Mouse (Mus musculus) limb, embryonic 11.5 days (tissue): ENCODE data around the gene Gamt. TPM values are rescaled to one million over a fixed set of nuclear protein-coding genes. Genes with fewer than 3 reads are reported as not detected.

Source experiments
- ATAC-seq: fragments of 200-750 bp; cut with Nextera tagmentation; 2 replicates; pipeline ENCODE4 v1.8.0; 2017; ENCODE audit warnings: low read depth; ENCODE audit not compliant: insufficient number of reproducible peaks, low FRiP score, low TSS enrichment
- DNase-seq: peaks from one replicate; pipeline ENCODE4 v3.0.0-alpha.2; 2015; ENCODE audit warnings: low spot score
- H3K27ac ChIP-seq: fragments of 300-500 bp; sonication (generic); replicated peaks from 2 replicates; pipeline ENCODE4 v1.5.1; 2014; ENCODE audit warnings: low read depth, mild to moderate bottlenecking, low read length
- H3K27me3 ChIP-seq: fragments of 300-500 bp; sonication (generic); 2 replicates; pipeline ENCODE4 v1.6.1; 2014; ENCODE audit warnings: mild to moderate bottlenecking, low read length, mixed read lengths; ENCODE audit not compliant: control insufficient read depth, insufficient read depth
- H3K36me3 ChIP-seq: fragments of 300-500 bp; sonication (generic); 2 replicates; pipeline ENCODE4 v1.6.1; 2014; ENCODE audit warnings: mild to moderate bottlenecking, low read length, moderate library complexity, mixed read lengths; ENCODE audit not compliant: control insufficient read depth, insufficient read depth
- H3K4me1 ChIP-seq: fragments of 300-500 bp; sonication (generic); 2 replicates; pipeline ENCODE4 v1.6.1; 2014; ENCODE audit warnings: low read length, mixed read lengths; ENCODE audit not compliant: control insufficient read depth, insufficient read depth
- H3K4me2 ChIP-seq: fragments of 300-500 bp; sonication (generic); 2 replicates; pipeline ENCODE4 v1.6.1; 2014; ENCODE audit warnings: low read depth, mild to moderate bottlenecking, moderate library complexity; ENCODE audit not compliant: severe bottlenecking
- H3K4me3 ChIP-seq: fragments of 300-500 bp; sonication (generic); 2 replicates; pipeline ENCODE4 v1.5.1; 2014; ENCODE audit warnings: low read depth, low read length
- H3K9ac ChIP-seq: fragments of 300-500 bp; sonication (generic); 2 replicates; pipeline ENCODE4 v1.6.1; 2014; ENCODE audit warnings: mild to moderate bottlenecking, low read length
- H3K9me3 ChIP-seq: fragments of 300-500 bp; sonication (generic); 2 replicates; pipeline ENCODE4 v1.6.1; 2016; ENCODE audit warnings: low read length; ENCODE audit not compliant: control insufficient read depth
- WGBS: fragments of 180-500 bp; shearing (Covaris S2); extraction: QIAGEN DNeasy Blood & Tissue Kit; methylation state at CpG from one replicate; pipeline ENCODE4 v1.1.7; 2014; 5-methylcytosine and 5-hydroxymethylcytosine counted together
- polyA plus RNA-seq: library from polyadenylated mRNA; unstranded; fragments of >200 nt; fragmentation: Nextera tagmentation; extraction: Ambion mirVana; gene quantifications from 2 replicates; pipeline ENCODE4 v1.2.1, GENCODE M21; 2014

Gamt gene
- polyA plus RNA-seq: 18.9 and 20.1 TPM in 2 replicates

GRCm38 (mm10) chr10:80260642-80261584, at the start of gene Gamt, which contains the start of gene Dazap1:
Gene Gamt (minus strand): TSS chr10:80261012.
Gene Dazap1 (plus strand): TSS chr10:80261486.
- DNase-seq: peak; percentile 98
- WGBS: under 1% methylated on average over 49 of the region's 49 CpGs

DNA sequence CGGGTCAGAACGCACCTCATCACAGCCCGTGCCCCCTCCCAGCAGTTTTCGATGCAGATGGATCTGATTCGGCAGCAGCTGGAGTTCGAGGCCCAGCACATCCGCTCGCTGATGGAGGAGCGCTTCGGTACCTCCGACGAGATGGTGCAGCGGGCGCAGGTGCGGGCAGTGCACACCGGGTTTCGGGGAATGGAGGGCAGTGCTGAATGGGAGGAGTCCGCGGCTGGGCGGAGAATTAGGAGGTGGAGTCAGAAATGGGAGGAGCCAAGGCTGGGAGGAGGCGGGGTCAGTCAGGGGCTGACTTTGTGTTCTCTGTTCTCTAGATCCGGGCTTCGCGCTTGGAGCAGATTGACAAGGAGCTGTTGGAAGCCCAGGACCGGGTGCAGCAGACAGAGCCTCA, 44.0 kb upstream of the Gamt start:
- no peak overlapping the region for H3K27ac ChIP-seq
- no peaks in the 10 kb centered on the region for H3K36me3 ChIP-seq
- no peak for DNase-seq
- 0 out of 2 replicates have a peak, but pooled peaks cover 3% of the 10 kb centered on the region for H3K4me1 ChIP-seq
- no peak overlapping the region for H3K9ac ChIP-seq
- 9% methylated on average over 25 of the region's 25 CpGs for WGBS
- no peak overlapping the region for H3K4me2 ChIP-seq
- H3K9me3 ChIP-seq: no peaks in the 10 kb centered on the region
- ATAC-seq: no peak
- H3K4me3 ChIP-seq: no peak overlapping the region
- peaks cover 63% of the 10 kb centered on the region for H3K27me3 ChIP-seq

More at GRCm38 (mm10) chr10:80260642-80261584, at the start of gene Gamt, which contains the start of gene Dazap1:
- Histone ChIP-seq H3K4me3 (peak within 1 kb of the TSS; percentile 36), H3K27ac (peak within 1 kb of the TSS; percentile 86), H3K4me1 (peaks cover 25% of the 10 kb centered on the region), H3K4me2 (peak within 1 kb of the TSS; percentile 76), H3K36me3 (peaks cover 14% of the 10 kb centered on the region), H3K27me3 (no peaks in the 10 kb centered on the region), H3K9ac (peak within 1 kb of the TSS; percentile 60), H3K9me3 (no peaks in the 10 kb centered on the region)
- peak; percentile 91 for ATAC-seq

GRCm38 (mm10) chr10:80304458-80304857, 43.6 kb upstream of the Gamt start:
- Histone ChIP-seq H3K9ac (no peak overlapping the region), H3K4me2 (no peak overlapping the region), H3K27me3 (peaks cover 66% of the 10 kb centered on the region), H3K9me3 (no peaks in the 10 kb centered on the region), H3K4me1 (0 out of 2 replicates have a peak, but pooled peaks cover 3% of the 10 kb centered on the region), H3K4me3 (no peak overlapping the region), H3K36me3 (no peaks in the 10 kb centered on the region), H3K27ac (no peak overlapping the region)
- no peak for DNase-seq
- no peak for ATAC-seq
- WGBS: 17% methylated on average over 12 of the region's 12 CpGs

- Histone ChIP-seq H3K36me3 (no peaks in the 10 kb centered on the region), H3K4me2 (no peak overlapping the region), H3K4me3 (no peak overlapping the region), H3K27me3 (peaks cover 77% of the 10 kb centered on the region), H3K9ac (no peak overlapping the region), H3K9me3 (no peaks in the 10 kb centered on the region), H3K4me1 (0 out of 2 replicates have a peak, but pooled peaks cover 3% of the 10 kb centered on the region), H3K27ac (no peak overlapping the region)
- 15% methylated on average over 9 of the region's 9 CpGs for WGBS
- ATAC-seq: no peak
- no peak for DNase-seq
Observed at GRCm38 (mm10) chr10:80302471-80302881, 41.7 kb upstream of the Gamt start.

DNA sequence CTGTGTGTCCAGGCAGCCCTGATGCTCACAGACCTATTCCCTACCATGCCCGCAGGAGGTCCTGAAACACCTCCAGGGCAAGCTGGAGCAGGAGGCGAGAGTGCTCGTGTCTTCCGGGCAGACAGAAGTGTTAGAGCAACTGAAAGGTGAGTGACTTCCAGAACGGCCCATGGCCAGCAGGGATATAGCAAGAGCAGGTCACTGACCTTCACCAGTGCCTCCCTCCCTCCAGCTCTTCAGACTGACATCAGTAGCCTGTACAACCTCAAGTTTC, 41.2 kb upstream of the Gamt start:
- no peak overlapping the region for H3K4me2 ChIP-seq
- 43% methylated on average over 5 of the region's 5 CpGs for WGBS
- H3K9ac ChIP-seq: no peak overlapping the region
- DNase-seq: no peak
- H3K4me1 ChIP-seq: 0 out of 2 replicates have a peak, but pooled peaks cover 3% of the 10 kb centered on the region
- H3K36me3 ChIP-seq: no peaks in the 10 kb centered on the region
- no peaks in the 10 kb centered on the region for H3K9me3 ChIP-seq
- peaks cover 75% of the 10 kb centered on the region for H3K27me3 ChIP-seq
- no peak for ATAC-seq
- no peak overlapping the region for H3K27ac ChIP-seq
- no peak overlapping the region for H3K4me3 ChIP-seq

GRCm38 (mm10) chr10:80301256-80302081, 40.7 kb upstream of the Gamt start:
- WGBS: 79% methylated on average over 10 of the region's 10 CpGs
- H3K27ac ChIP-seq: no peak overlapping the region
- no peak for ATAC-seq
- H3K4me3 ChIP-seq: no peak overlapping the region
- no peaks in the 10 kb centered on the region for H3K9me3 ChIP-seq
- peaks cover 8% of the 10 kb centered on the region for H3K4me1 ChIP-seq
- no peak for DNase-seq
- H3K9ac ChIP-seq: no peak overlapping the region
- H3K36me3 ChIP-seq: no peaks in the 10 kb centered on the region
- no peak overlapping the region for H3K4me2 ChIP-seq
- H3K27me3 ChIP-seq: peaks cover 69% of the 10 kb centered on the region

DNA sequence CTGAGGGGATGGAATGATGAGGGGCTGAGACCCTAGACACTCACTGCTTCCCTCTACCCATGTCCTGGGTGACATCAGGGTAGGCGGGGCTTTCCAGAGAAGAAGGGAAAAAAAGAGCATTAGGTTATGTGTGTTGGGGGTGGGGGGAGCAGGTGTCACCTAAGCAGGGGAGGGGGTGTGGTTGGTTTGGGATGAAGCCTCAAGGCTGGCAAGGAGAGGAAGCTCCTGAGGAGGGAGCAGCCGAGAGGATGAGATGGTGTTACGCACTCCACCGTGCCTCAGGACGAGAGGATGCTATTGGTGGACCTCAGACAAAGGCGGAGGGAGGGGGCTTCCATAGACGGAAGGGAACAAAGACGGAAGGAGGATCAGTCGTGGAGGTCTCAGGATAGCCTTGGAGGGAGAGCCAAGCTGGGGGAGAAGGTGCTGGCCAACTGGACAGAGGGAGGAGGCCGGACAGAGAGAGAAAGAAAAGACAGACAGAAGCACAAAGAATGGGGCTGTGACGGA, 39.9 kb upstream of the Gamt start:
- no peak overlapping the region for H3K4me2 ChIP-seq
- H3K27ac ChIP-seq: no peak overlapping the region
- ATAC-seq (no peak), DNase-seq (no peak)
- H3K4me1 ChIP-seq: peaks cover 13% of the 10 kb centered on the region
- WGBS: 26% methylated on average over 11 of the region's 11 CpGs
- peaks cover 63% of the 10 kb centered on the region for H3K27me3 ChIP-seq
- H3K9ac ChIP-seq: no peak overlapping the region
- no peaks in the 10 kb centered on the region for H3K9me3 ChIP-seq
- H3K36me3 ChIP-seq: no peaks in the 10 kb centered on the region
- H3K4me3 ChIP-seq: no peak overlapping the region

DNA sequence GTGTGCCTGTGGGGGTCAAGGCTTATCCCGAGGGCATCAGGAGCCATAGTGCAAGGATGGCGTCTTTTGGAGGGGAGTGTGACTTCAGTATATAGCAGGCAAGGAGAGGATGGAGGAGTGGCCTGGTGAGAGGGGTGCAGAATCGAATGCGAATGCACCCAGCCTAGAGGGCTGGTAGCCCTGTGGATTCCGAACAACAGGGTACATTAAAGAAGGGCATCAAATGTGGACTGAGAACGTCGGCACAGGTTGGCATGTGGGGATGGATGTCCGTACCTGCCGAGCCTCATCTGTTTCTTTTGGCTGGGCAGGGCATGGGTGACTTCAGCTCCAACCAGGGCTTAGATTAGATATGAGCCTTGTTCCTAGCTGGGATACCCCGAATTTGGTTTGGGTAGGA, 39.0 kb upstream of the Gamt start:
- Histone ChIP-seq H3K4me3 (peak overlapping the region; percentile 40; the same call in 1 of the 2 replicates), H3K9me3 (no peaks in the 10 kb centered on the region), H3K4me1 (peaks cover 21% of the 10 kb centered on the region), H3K9ac (no peak overlapping the region), H3K27ac (no peak overlapping the region), H3K4me2 (peak overlapping the region; percentile 63; the same call in 1 of the 2 replicates), H3K27me3 (peaks cover 54% of the 10 kb centered on the region), H3K36me3 (no peaks in the 10 kb centered on the region)
- 49% methylated on average over 10 of the region's 10 CpGs for WGBS
- no peak for ATAC-seq
- no peak for DNase-seq
